Mouse (Mus musculus): ENCODE measurements around the gene Ocel1. TPM values are rescaled to one million over a fixed set of nuclear protein-coding genes. Genes with fewer than 3 reads are reported as not detected.

Gene Ocel1
- polyA plus RNA-seq, 1 experiment from 2014 or later, result 11.1 TPM

- H3K4me2 ChIP-seq (replicated peaks; ENCODE audit: low read depth, low read length), result no peak overlapping the region
- ATAC-seq (no peak), DNase-seq (ENCODE audit: low spot score) (no peak)
- no peak overlapping the region for H3K4me3 ChIP-seq (ENCODE audit: low read depth, low read length)
- no peak overlapping the region for H3K9ac ChIP-seq (replicated peaks; ENCODE audit: low read depth)
- 0 out of 2 replicates have a peak, but pooled peaks cover 19% of the 10 kb centered on the region for H3K36me3 ChIP-seq (ENCODE audit: insufficient read depth, low read length)
- no peaks in the 10 kb centered on the region for H3K27me3 ChIP-seq (replicated peaks; ENCODE audit: insufficient read depth, low read length)
- H3K4me1 ChIP-seq (ENCODE audit: insufficient read depth, low read depth, low read length), result peaks cover 5% of the 10 kb centered on the region
- H3K9me3 ChIP-seq (ENCODE audit: low read length), result no peaks in the 10 kb centered on the region
- WGBS, result 94% methylated on average over 10 of the region's 10 CpGs
- H3K27ac ChIP-seq (ENCODE audit: low read length), result no peak overlapping the region
- TF ChIP-seq CTCF (IDR thresholded peaks at IDR 0.05) (no peak), EP300 (IDR thresholded peaks at IDR 0.05) (no peak)
Observed at GRCm38 (mm10) chr8:71369040-71369718, 1.9 kb upstream of the Ocel1 start.

- Histone ChIP-seq H3K36me3 (ENCODE audit: insufficient read depth, low read length) (peaks cover 25% of the 10 kb centered on the region; the same call in 1 of the 2 replicates), H3K27ac (ENCODE audit: low read length) (peak overlapping the region; percentile 92), H3K4me2 (replicated peaks; ENCODE audit: low read depth, low read length) (peak overlapping the region; percentile 47), H3K4me3 (ENCODE audit: low read depth, low read length) (peak overlapping the region; percentile 74), H3K27me3 (replicated peaks; ENCODE audit: insufficient read depth, low read length) (no peaks in the 10 kb centered on the region), H3K9me3 (ENCODE audit: low read length) (no peaks in the 10 kb centered on the region), H3K4me1 (ENCODE audit: insufficient read depth, low read depth, low read length) (peaks cover 5% of the 10 kb centered on the region), H3K9ac (replicated peaks; ENCODE audit: low read depth) (peak overlapping the region; percentile 58; the same call in 1 of the 2 replicates)
- WGBS, result 18% methylated on average over 5 of the region's 5 CpGs
- TF ChIP-seq CTCF (IDR thresholded peaks at IDR 0.05) (no peak), EP300 (IDR thresholded peaks at IDR 0.05) (no peak)
- DNase-seq (ENCODE audit: low spot score) (no peak), ATAC-seq (no peak)
Observed at GRCm38 (mm10) chr8:71370711-71371235, 325 bp upstream of the Ocel1 start.

GRCm38 (mm10) chr8:71372427-71372826, 1.3 kb downstream of the Ocel1 start:
- DNase-seq (ENCODE audit: low spot score), result no peak
- H3K27me3 ChIP-seq (replicated peaks; ENCODE audit: insufficient read depth, low read length), result no peaks in the 10 kb centered on the region
- H3K36me3 ChIP-seq (ENCODE audit: insufficient read depth, low read length), result peaks cover 25% of the 10 kb centered on the region; the same call in 1 of the 2 replicates
- H3K9me3 ChIP-seq (ENCODE audit: low read length), result no peaks in the 10 kb centered on the region
- no peak overlapping the region for H3K27ac ChIP-seq (ENCODE audit: low read length)
- H3K4me2 ChIP-seq (replicated peaks; ENCODE audit: low read depth, low read length), result no peak overlapping the region
- no peak for TF ChIP-seq CTCF (IDR thresholded peaks at IDR 0.05)
- TF ChIP-seq EP300 (IDR thresholded peaks at IDR 0.05), result no peak
- H3K9ac ChIP-seq (replicated peaks; ENCODE audit: low read depth), result no peak overlapping the region
- peaks cover 15% of the 10 kb centered on the region for H3K4me1 ChIP-seq (ENCODE audit: insufficient read depth, low read depth, low read length)
- no peak overlapping the region for H3K4me3 ChIP-seq (ENCODE audit: low read depth, low read length)
- ATAC-seq, result no peak
- WGBS, result 80% methylated on average over 12 of the region's 12 CpGs

GRCm38 (mm10) chr8:71373000-71373399, 1.9 kb downstream of the Ocel1 start:
- Histone ChIP-seq H3K36me3 (ENCODE audit: insufficient read depth, low read length) (peaks cover 25% of the 10 kb centered on the region; the same call in 1 of the 2 replicates), H3K9ac (replicated peaks; ENCODE audit: low read depth) (no peak overlapping the region), H3K4me3 (ENCODE audit: low read depth, low read length) (no peak overlapping the region), H3K4me1 (ENCODE audit: insufficient read depth, low read depth, low read length) (0 out of 2 replicates have a peak, but pooled peaks cover 10% of the 10 kb centered on the region), H3K9me3 (ENCODE audit: low read length) (no peaks in the 10 kb centered on the region), H3K27me3 (replicated peaks; ENCODE audit: insufficient read depth, low read length) (no peaks in the 10 kb centered on the region), H3K27ac (ENCODE audit: low read length) (no peak overlapping the region), H3K4me2 (replicated peaks; ENCODE audit: low read depth, low read length) (no peak overlapping the region)
- ATAC-seq, result no peak
- no peak for DNase-seq (ENCODE audit: low spot score)
- WGBS, result 78% methylated on average over 3 of the region's 3 CpGs
- TF ChIP-seq EP300 (IDR thresholded peaks at IDR 0.05) (no peak), CTCF (IDR thresholded peaks at IDR 0.05) (no peak; the same call in 1 of the 2 replicates)

GRCm38 (mm10) chr8:71374616-71375206, 3.6 kb downstream of the Ocel1 start:
- Histone ChIP-seq H3K27ac (ENCODE audit: low read length) (no peak overlapping the region), H3K4me1 (ENCODE audit: insufficient read depth, low read depth, low read length) (peaks cover 19% of the 10 kb centered on the region; the same call in 1 of the 2 replicates), H3K4me2 (replicated peaks; ENCODE audit: low read depth, low read length) (no peak overlapping the region), H3K9ac (replicated peaks; ENCODE audit: low read depth) (no peak overlapping the region), H3K36me3 (ENCODE audit: insufficient read depth, low read length) (peaks cover 23% of the 10 kb centered on the region; the same call in 1 of the 2 replicates), H3K4me3 (ENCODE audit: low read depth, low read length) (no peak overlapping the region), H3K9me3 (ENCODE audit: low read length) (no peaks in the 10 kb centered on the region), H3K27me3 (replicated peaks; ENCODE audit: insufficient read depth, low read length) (no peaks in the 10 kb centered on the region)
- no peak for TF ChIP-seq CTCF (IDR thresholded peaks at IDR 0.05)
- DNase-seq (ENCODE audit: low spot score) (no peak), ATAC-seq (no peak)
- WGBS, result 80% methylated on average over 16 of the region's 17 CpGs
